ENCODE assay signal across 14 mouse cellular contexts in genomic region chr1:179715289-179715688, GRCm38 (mm10). TPM values are rescaled to one million over a fixed set of nuclear protein-coding genes. Genes with fewer than 3 reads are reported as not detected.
"Had no signal": no experiment of that assay in that cellular context is flagged by ENCODE, and none has a peak within 500 bp of the region (broad histone marks: within the 10 kb centered on the region; RNA-seq: fewer than 3 reads in every experiment).

No protein-coding gene starts in this region.

RNA-seq across cellular contexts. Expression of gene Kif28, which starts 29.8 kb away (rescaled TPM):
- total RNA-seq: megakaryocyte progenitor cell, adult 5-6 weeks; monocyte, adult 5-6 weeks; neutrophil, adult 5-6 weeks had no signal
- polyA plus RNA-seq: liver, embryonic 11.5 days; lung, embryonic 15.5 days; lung, postnatal 0 days; macrophage; midbrain, embryonic 11.5 days; midbrain, embryonic 15.5 days; midbrain, postnatal 0 days; neural tube, embryonic 14.5 days; spleen, adult 2 months; stomach, postnatal 0 days; urinary bladder, adult 2 months had no signal
